In the genomic region with DNA sequence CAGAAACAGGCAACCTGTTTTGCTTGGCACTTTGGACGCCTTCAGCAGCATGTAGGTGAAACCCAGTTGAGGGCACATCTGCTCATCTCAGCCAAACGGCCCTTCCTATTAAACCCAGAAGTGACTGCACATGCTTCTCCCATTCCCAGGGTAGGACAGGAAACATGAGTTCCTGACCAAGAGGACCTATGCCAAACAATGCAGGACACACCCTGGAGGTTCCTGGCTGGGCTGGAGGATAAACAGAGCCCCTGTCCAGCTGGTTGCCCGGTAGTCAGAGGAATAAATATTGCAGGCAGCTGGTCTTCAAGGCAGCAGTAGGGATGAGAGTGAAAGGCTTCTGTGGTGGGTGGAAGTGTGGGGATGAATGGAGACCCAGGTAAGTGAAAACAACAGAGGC, we compare ENCODE assay signal across 28 mouse cellular contexts.
DNase-seq lines count a peak whose midpoint lies in the region; ATAC-seq and TF ChIP-seq lines count a peak whose summit lies in the region.
"Had no signal": no experiment of that assay in that cellular context is flagged by ENCODE, and none has a peak within 500 bp of the region (broad histone marks: within the 10 kb centered on the region; RNA-seq: fewer than 3 reads in every experiment).

No protein-coding gene starts in this region.

- no peaks in the 10 kb centered on the region for H3K27me3 ChIP-seq in lung, postnatal 0 days (replicated peaks; ENCODE audit: insufficient read depth, low read length)
- H3K27me3 ChIP-seq: forebrain, embryonic 13.5 days; hindbrain, embryonic 15.5 days; limb, embryonic 15.5 days; liver, embryonic 13.5 days had no signal

- no peaks in the 10 kb centered on the region for H3K36me3 ChIP-seq in lung, postnatal 0 days (ENCODE audit: insufficient read depth, low read length)
- H3K36me3 ChIP-seq: G1E; hindbrain, embryonic 15.5 days; limb, embryonic 10.5 days; limb, embryonic 15.5 days; liver, embryonic 13.5 days had no signal

- H3K4me2 ChIP-seq in lung, postnatal 0 days (replicated peaks; ENCODE audit: low read depth, low read length), result no peak overlapping the region
- H3K4me2 ChIP-seq: forebrain, embryonic 13.5 days; hindbrain, embryonic 15.5 days; limb, embryonic 15.5 days; liver, embryonic 13.5 days had no signal

- TF ChIP-seq EP300 in lung, postnatal 0 days (IDR thresholded peaks at IDR 0.05), result peak; percentile 86

- H3K4me1 ChIP-seq in lung, postnatal 0 days (ENCODE audit: insufficient read depth, low read depth, low read length), result no peaks in the 10 kb centered on the region
- H3K4me1 ChIP-seq: limb, embryonic 10.5 days; limb, embryonic 15.5 days; liver, embryonic 13.5 days had no signal

- no peak for TF ChIP-seq CTCF in lung, postnatal 0 days (IDR thresholded peaks at IDR 0.05)

- no peaks in the 10 kb centered on the region for H3K9me3 ChIP-seq in lung, postnatal 0 days (ENCODE audit: low read length)
- H3K9me3 ChIP-seq: forebrain, embryonic 13.5 days; hindbrain, embryonic 15.5 days; limb, embryonic 10.5 days; limb, embryonic 15.5 days had no signal

- 40% methylated on average over 3 of the region's 3 CpGs for WGBS in lung, postnatal 0 days

- no peak overlapping the region for H3K27ac ChIP-seq in lung, postnatal 0 days (ENCODE audit: low read length)
- H3K27ac ChIP-seq: forebrain, embryonic 13.5 days; gastrocnemius, adult 2 months; hindbrain, embryonic 15.5 days; limb, embryonic 10.5 days; limb, embryonic 15.5 days; liver, embryonic 13.5 days; macrophage; stomach, postnatal 0 days had no signal

- H3K4me3 ChIP-seq in lung, postnatal 0 days (ENCODE audit: low read depth, low read length), result no peak overlapping the region
- H3K4me3 ChIP-seq: forebrain, embryonic 13.5 days; gastrocnemius, adult 2 months; hindbrain, embryonic 15.5 days; limb, embryonic 10.5 days; limb, embryonic 15.5 days; liver, embryonic 13.5 days had no signal

- peak; percentile 86 for ATAC-seq in lung, postnatal 0 days
- ATAC-seq: forebrain, embryonic 13.5 days; inflammation-experienced regulatory T-cells, adult 6 months; Patski had no signal

- DNase-seq in heart, adult 18-20 months, result peak; percentile 2 to 45
- DNase-seq in heart, postnatal 4 days, result no peak
- DNase-seq in lung, adult 18-20 months, result peak; percentile 32 to 49
- peak; percentile 47 for DNase-seq in lung, postnatal 0 days (ENCODE audit: low spot score)
- DNase-seq in lung, postnatal 4 days, result peak; percentile 24 to 60
- DNase-seq in testis, postnatal 14 days (ENCODE audit: low spot score), result no peak
- DNase-seq in urinary bladder, postnatal 10 days (ENCODE audit: low spot score), result no peak
- DNase-seq: adrenal gland, postnatal 10 days; cerebellum, adult 8-10 months; cerebellum, postnatal 36 days; gastrocnemius, adult 2 months; kidney, adult 11 months; kidney, postnatal 14 days; layer of hippocampus, adult 9-11 months; liver, embryonic 13.5 days; midbrain, embryonic 14.5 days; right cerebral cortex, postnatal 25 days; thymus, adult 2 months; thymus, postnatal 36 days had no signal

- no peak overlapping the region for H3K9ac ChIP-seq in lung, postnatal 0 days (replicated peaks; ENCODE audit: low read depth)
- H3K9ac ChIP-seq: forebrain, embryonic 13.5 days; hindbrain, embryonic 15.5 days; limb, embryonic 15.5 days; liver, embryonic 13.5 days had no signal

Comparison
In these comparisons a context has a peak if more than half of its experiments do, and no peak if none do; other contexts are left out.
1. DNase-seq: peak in heart, adult 18-20 months (2 of 2), lung, adult 18-20 months (2 of 2), lung, postnatal 0 days (single experiment) and lung, postnatal 4 days (2 of 2); none in heart, postnatal 4 days (single experiment), testis, postnatal 14 days (single experiment) and urinary bladder, postnatal 10 days (single experiment).